Mouse (Mus musculus): ENCODE results near the gene Kcnip3. TPM values are rescaled to one million over a fixed set of nuclear protein-coding genes. Genes with fewer than 3 reads are reported as not detected.

The Kcnip3 gene
- total and polyA plus RNA-seq, 2 experiments: 0.09 to 0.45 TPM

DNA sequence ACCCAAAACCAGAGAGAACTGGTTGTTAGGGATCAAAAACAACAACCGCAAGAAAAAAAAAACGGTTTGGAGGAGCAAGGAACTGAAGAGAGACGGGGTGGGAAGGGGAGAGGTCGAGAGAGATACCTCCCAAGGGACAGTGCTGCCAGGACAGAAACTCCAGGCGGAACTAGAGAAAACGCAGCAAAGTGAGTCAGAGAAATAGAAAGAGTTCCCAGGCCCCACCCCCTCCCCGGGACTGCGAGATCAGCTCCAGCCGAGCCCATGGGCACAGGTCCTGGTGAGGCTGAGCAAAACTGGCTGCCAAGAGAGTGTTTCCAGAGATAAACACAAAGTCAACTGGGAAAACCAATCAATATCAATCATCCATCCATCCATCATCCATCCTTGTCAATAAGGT is 60.5 kb downstream of the Kcnip3 start:
- Histone ChIP-seq H3K27ac (replicated peaks; ENCODE audit: insufficient read depth, low read depth, low read length) (no peak overlapping the region), H3K4me3 (ENCODE audit: insufficient read depth, low read depth, low read length) (no peak overlapping the region), H3K36me3 (ENCODE audit: control insufficient read depth, insufficient read depth, low read length) (no peaks in the 10 kb centered on the region), H3K4me1 (ENCODE audit: control insufficient read depth, insufficient read depth, low read length) (no peaks in the 10 kb centered on the region), H3K27me3 (ENCODE audit: control insufficient read depth, insufficient read depth, low read length) (0 out of 2 replicates have a peak, but pooled peaks cover 2% of the 10 kb centered on the region), H3K9ac (ENCODE audit: low read depth, low read length) (no peak overlapping the region), H3K79me2 (ENCODE audit: control insufficient read depth, insufficient read depth, low read length) (no peaks in the 10 kb centered on the region)
- DNase-seq (ENCODE audit: extremely low read depth, low read depth, low spot score): no peak
- 30% methylated on average over 9 of the region's 9 CpGs for WGBS
- no peak for TF ChIP-seq CTCF (IDR thresholded peaks at IDR 0.05; ENCODE audit: low read depth, low read length)

GRCm38 (mm10) chr2:127459341-127459740 is 62.6 kb downstream of the Kcnip3 start:
- H3K9ac ChIP-seq (ENCODE audit: low read depth, low read length): no peak overlapping the region
- no peaks in the 10 kb centered on the region for H3K79me2 ChIP-seq (ENCODE audit: control insufficient read depth, insufficient read depth, low read length)
- H3K4me1 ChIP-seq (ENCODE audit: control insufficient read depth, insufficient read depth, low read length): no peaks in the 10 kb centered on the region
- H3K36me3 ChIP-seq (ENCODE audit: control insufficient read depth, insufficient read depth, low read length): no peaks in the 10 kb centered on the region
- H3K27ac ChIP-seq (replicated peaks; ENCODE audit: insufficient read depth, low read depth, low read length): no peak overlapping the region
- no peak overlapping the region for H3K4me3 ChIP-seq (ENCODE audit: insufficient read depth, low read depth, low read length)
- DNase-seq (ENCODE audit: extremely low read depth, low read depth, low spot score): no peak
- H3K27me3 ChIP-seq (ENCODE audit: control insufficient read depth, insufficient read depth, low read length): no peaks in the 10 kb centered on the region
- WGBS: 77% methylated on average over 2 of the region's 2 CpGs
- no peak for TF ChIP-seq CTCF (IDR thresholded peaks at IDR 0.05; ENCODE audit: low read depth, low read length)
- no peak for TF ChIP-seq POLR2A (IDR thresholded peaks at IDR 0.05; ENCODE audit: extremely low read depth, insufficient read depth, low read length)

DNA sequence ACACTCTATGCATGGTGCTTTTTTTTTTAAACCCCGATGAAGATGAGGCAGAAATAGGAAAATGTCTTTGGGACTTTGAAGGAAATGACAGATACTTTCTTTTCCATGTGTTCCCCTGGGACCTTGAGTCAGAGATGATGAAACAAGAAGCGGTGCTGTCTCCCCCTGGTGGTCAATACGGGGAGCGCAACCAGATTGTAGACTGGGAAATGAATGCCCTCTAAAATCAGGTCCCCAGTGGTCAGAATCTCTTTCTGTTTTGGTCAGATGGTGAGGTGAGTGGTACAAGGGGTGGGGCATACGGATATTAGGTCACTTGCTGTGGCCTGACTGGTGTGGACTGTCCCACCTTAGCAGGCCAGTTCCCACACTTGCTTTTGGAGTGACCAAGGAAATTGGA is 68.1 kb downstream of the Kcnip3 start:
- 5% methylated on average over 5 of the region's 5 CpGs for WGBS
- Histone ChIP-seq H3K27me3 (ENCODE audit: control insufficient read depth, insufficient read depth, low read length) (peaks cover 3% of the 10 kb centered on the region; the same call in 1 of the 2 replicates), H3K9ac (ENCODE audit: low read depth, low read length) (no peak overlapping the region), H3K4me1 (ENCODE audit: control insufficient read depth, insufficient read depth, low read length) (no peaks in the 10 kb centered on the region), H3K27ac (replicated peaks; ENCODE audit: insufficient read depth, low read depth, low read length) (no peak overlapping the region), H3K4me3 (ENCODE audit: insufficient read depth, low read depth, low read length) (no peak overlapping the region), H3K79me2 (ENCODE audit: control insufficient read depth, insufficient read depth, low read length) (no peaks in the 10 kb centered on the region), H3K36me3 (ENCODE audit: control insufficient read depth, insufficient read depth, low read length) (no peaks in the 10 kb centered on the region)
- TF ChIP-seq CTCF (IDR thresholded peaks at IDR 0.05; ENCODE audit: low read depth, low read length) (peak; percentile 71; the same call in 1 of the 2 replicates), POLR2A (IDR thresholded peaks at IDR 0.05; ENCODE audit: extremely low read depth, insufficient read depth, low read length) (no peak)
- peak; percentile 29 for DNase-seq (ENCODE audit: extremely low read depth, low read depth, low spot score)

GRCm38 (mm10) chr2:127453141-127453540 is 68.8 kb downstream of the Kcnip3 start:
- Histone ChIP-seq H3K4me3 (ENCODE audit: insufficient read depth, low read depth, low read length) (no peak overlapping the region), H3K9ac (ENCODE audit: low read depth, low read length) (no peak overlapping the region), H3K27me3 (ENCODE audit: control insufficient read depth, insufficient read depth, low read length) (peaks cover 3% of the 10 kb centered on the region; the same call in 1 of the 2 replicates), H3K4me1 (ENCODE audit: control insufficient read depth, insufficient read depth, low read length) (no peaks in the 10 kb centered on the region), H3K27ac (replicated peaks; ENCODE audit: insufficient read depth, low read depth, low read length) (no peak overlapping the region), H3K79me2 (ENCODE audit: control insufficient read depth, insufficient read depth, low read length) (no peaks in the 10 kb centered on the region), H3K36me3 (ENCODE audit: control insufficient read depth, insufficient read depth, low read length) (no peaks in the 10 kb centered on the region)
- 77% methylated on average over 9 of the region's 9 CpGs for WGBS
- TF ChIP-seq CTCF (IDR thresholded peaks at IDR 0.05; ENCODE audit: low read depth, low read length) (no peak), POLR2A (IDR thresholded peaks at IDR 0.05; ENCODE audit: extremely low read depth, insufficient read depth, low read length) (no peak)
- no peak for DNase-seq (ENCODE audit: extremely low read depth, low read depth, low spot score)

GRCm38 (mm10) chr2:127451748-127452147 is 70.1 kb downstream of the Kcnip3 start:
- H3K4me3 ChIP-seq (ENCODE audit: insufficient read depth, low read depth, low read length): no peak overlapping the region
- TF ChIP-seq POLR2A (IDR thresholded peaks at IDR 0.05; ENCODE audit: extremely low read depth, insufficient read depth, low read length) (no peak), CTCF (IDR thresholded peaks at IDR 0.05; ENCODE audit: low read depth, low read length) (no peak)
- no peak for DNase-seq (ENCODE audit: extremely low read depth, low read depth, low spot score)
- H3K36me3 ChIP-seq (ENCODE audit: control insufficient read depth, insufficient read depth, low read length): no peaks in the 10 kb centered on the region
- no peaks in the 10 kb centered on the region for H3K4me1 ChIP-seq (ENCODE audit: control insufficient read depth, insufficient read depth, low read length)
- peaks cover 3% of the 10 kb centered on the region; the same call in 1 of the 2 replicates for H3K27me3 ChIP-seq (ENCODE audit: control insufficient read depth, insufficient read depth, low read length)
- WGBS: 30% methylated on average over 6 of the region's 6 CpGs
- H3K27ac ChIP-seq (replicated peaks; ENCODE audit: insufficient read depth, low read depth, low read length): no peak overlapping the region
- H3K79me2 ChIP-seq (ENCODE audit: control insufficient read depth, insufficient read depth, low read length): no peaks in the 10 kb centered on the region
- no peak overlapping the region for H3K9ac ChIP-seq (ENCODE audit: low read depth, low read length)

GRCm38 (mm10) chr2:127449691-127450090 is 72.2 kb downstream of the Kcnip3 start:
- Histone ChIP-seq H3K9ac (ENCODE audit: low read depth, low read length) (no peak overlapping the region), H3K36me3 (ENCODE audit: control insufficient read depth, insufficient read depth, low read length) (no peaks in the 10 kb centered on the region), H3K4me1 (ENCODE audit: control insufficient read depth, insufficient read depth, low read length) (no peaks in the 10 kb centered on the region), H3K4me3 (ENCODE audit: insufficient read depth, low read depth, low read length) (no peak overlapping the region), H3K27me3 (ENCODE audit: control insufficient read depth, insufficient read depth, low read length) (peaks cover 3% of the 10 kb centered on the region; the same call in 1 of the 2 replicates), H3K79me2 (ENCODE audit: control insufficient read depth, insufficient read depth, low read length) (no peaks in the 10 kb centered on the region), H3K27ac (replicated peaks; ENCODE audit: insufficient read depth, low read depth, low read length) (no peak overlapping the region)
- TF ChIP-seq POLR2A (IDR thresholded peaks at IDR 0.05; ENCODE audit: extremely low read depth, insufficient read depth, low read length): no peak
- no peak for TF ChIP-seq CTCF (IDR thresholded peaks at IDR 0.05; ENCODE audit: low read depth, low read length)
- DNase-seq (ENCODE audit: extremely low read depth, low read depth, low spot score): no peak
- 21% methylated on average over 7 of the region's 7 CpGs for WGBS
